Mouse (Mus musculus) lung, embryonic 15.5 days (tissue): ENCODE measurements around the gene 4930415O20Rik. TPM values are rescaled to one million over a fixed set of nuclear protein-coding genes. Genes with fewer than 3 reads are reported as not detected.

ENCODE experiments used
- ATAC-seq: fragments of 200-750 bp; cut with Nextera tagmentation; 2 replicates; pipeline ENCODE4 v1.8.0; 2017; ENCODE audit warnings: moderate number of reproducible peaks, borderline replicate concordance; ENCODE audit not compliant: low FRiP score, low TSS enrichment; ENCODE audit errors: extremely low read depth
- H3K27ac ChIP-seq: fragments of 300-500 bp; sonication (generic); 2 replicates; pipeline ENCODE4 v1.5.1; 2015; ENCODE audit warnings: moderate library complexity, mild to moderate bottlenecking, inconsistent platforms
- H3K27me3 ChIP-seq: fragments of 300-500 bp; sonication (generic); 2 replicates; pipeline ENCODE4 v1.6.1; 2015; ENCODE audit warnings: inconsistent platforms
- H3K36me3 ChIP-seq: fragments of 300-500 bp; sonication (generic); 2 replicates; pipeline ENCODE4 v1.6.1; 2015; ENCODE audit warnings: inconsistent platforms
- H3K4me1 ChIP-seq: fragments of 300-500 bp; sonication (generic); 2 replicates; pipeline ENCODE4 v1.6.1; 2015; ENCODE audit warnings: inconsistent platforms
- H3K4me2 ChIP-seq: fragments of 300-500 bp; sonication (generic); 2 replicates; pipeline ENCODE4 v1.6.1; 2015; ENCODE audit warnings: inconsistent platforms, mild to moderate bottlenecking, moderate library complexity
- H3K4me3 ChIP-seq: fragments of 300-500 bp; sonication (generic); 2 replicates; pipeline ENCODE4 v1.5.1; 2015; ENCODE audit warnings: mild to moderate bottlenecking, inconsistent platforms
- H3K9ac ChIP-seq: fragments of 300-500 bp; sonication (generic); 2 replicates; pipeline ENCODE4 v1.6.1; 2015; ENCODE audit warnings: inconsistent platforms
- H3K9me3 ChIP-seq: fragments of 300-500 bp; sonication (generic); 2 replicates; pipeline ENCODE4 v1.6.1; 2016; ENCODE audit warnings: inconsistent platforms
- WGBS: fragments of 180-500 bp; shearing (Covaris S2); methylation state at CpG from one replicate; pipeline ENCODE4 v1.1.7; 2015; 5-methylcytosine and 5-hydroxymethylcytosine counted together
- polyA plus RNA-seq: library from polyadenylated mRNA; unstranded; fragments of >200 nt; fragmentation: Nextera tagmentation; extraction: Ambion mirVana; gene quantifications from 2 replicates; pipeline ENCODE4 v1.2.1, GENCODE M21; 2015

Gene 4930415O20Rik
- polyA plus RNA-seq, 1 experiment from 2014 or later: not detected

- Histone ChIP-seq H3K27me3 (peaks cover 38% of the 10 kb centered on the region), H3K27ac (no peak overlapping the region), H3K4me1 (peaks cover 45% of the 10 kb centered on the region), H3K36me3 (0 out of 2 replicates have a peak, but pooled peaks cover 5% of the 10 kb centered on the region), H3K9ac (no peak overlapping the region), H3K4me2 (peak overlapping the region; percentile 95; the same call in 1 of the 2 replicates), H3K4me3 (0 out of 2 replicates have a peak overlapping the region, but pooled peaks have one; percentile 88), H3K9me3 (no peaks in the 10 kb centered on the region)
- ATAC-seq: no peak
- 51% methylated on average over 5 of the region's 5 CpGs for WGBS
Measured at GRCm38 (mm10) chr15:98636517-98636916, 65.7 kb downstream of the 4930415O20Rik start.

DNA sequence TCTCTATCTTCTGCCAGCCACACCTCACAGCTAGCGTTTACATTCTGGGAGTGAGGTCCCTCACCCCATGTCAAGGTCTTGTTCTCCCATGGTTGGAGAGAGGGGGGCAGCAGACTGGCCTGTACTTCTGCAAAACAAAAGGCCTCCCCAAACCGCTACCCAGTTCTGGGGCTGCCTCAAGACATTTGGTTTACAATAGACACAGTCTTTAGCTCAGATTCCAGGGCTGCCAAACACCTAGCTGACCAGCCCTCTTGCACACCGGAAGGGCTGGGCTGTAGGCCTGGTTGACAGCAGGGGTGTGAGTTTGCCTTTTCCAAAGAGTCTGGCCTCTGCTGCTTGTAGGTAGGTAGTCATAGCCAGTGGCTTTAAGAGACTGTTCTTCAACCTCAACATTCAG, 66.4 kb downstream of the 4930415O20Rik start:
- ATAC-seq: no peak
- 56% methylated on average over 3 of the region's 3 CpGs for WGBS

More for the DNA sequence above, 66.4 kb downstream of the 4930415O20Rik start:
- no peak overlapping the region for H3K9ac ChIP-seq
- H3K4me2 ChIP-seq: no peak overlapping the region
- H3K36me3 ChIP-seq: peaks cover 10% of the 10 kb centered on the region
- H3K27ac ChIP-seq: no peak overlapping the region
- H3K4me1 ChIP-seq: peaks cover 39% of the 10 kb centered on the region
- H3K27me3 ChIP-seq: peaks cover 34% of the 10 kb centered on the region
- no peak overlapping the region for H3K4me3 ChIP-seq
- no peaks in the 10 kb centered on the region for H3K9me3 ChIP-seq

Other genes starting within 250 kb of the 4930415O20Rik start
- not detected in 2 replicates for gene Olfr284, start 230.0 kb upstream of the 4930415O20Rik start, polyA plus RNA-seq
- gene Olfr283, start 190.1 kb upstream of the 4930415O20Rik start, polyA plus RNA-seq: not detected in 2 replicates
- not detected in 2 replicates for gene Olfr282, start 139.8 kb upstream of the 4930415O20Rik start, polyA plus RNA-seq
- gene Olfr281, start 118.4 kb upstream of the 4930415O20Rik start, polyA plus RNA-seq: not detected in 2 replicates
- gene OR5BS1P, start 101.1 kb upstream of the 4930415O20Rik start, polyA plus RNA-seq: not detected in 2 replicates
- 0.21 and 0.40 TPM in 2 replicates for gene Lalba, start 88.3 kb upstream of the 4930415O20Rik start, polyA plus RNA-seq
- gene Olfr279, start 78.6 kb upstream of the 4930415O20Rik start, polyA plus RNA-seq: not detected in 2 replicates
- 112 TPM in 2 replicates for gene Kansl2, start 36.7 kb upstream of the 4930415O20Rik start, polyA plus RNA-seq
- gene Ccnt1, start 81 bp upstream of the 4930415O20Rik start, polyA plus RNA-seq: 51.4 and 56.3 TPM in 2 replicates
- gene Adcy6, start 39.1 kb downstream of the 4930415O20Rik start, polyA plus RNA-seq: 22.4 and 23.2 TPM in 2 replicates
- 26.7 and 27.2 TPM in 2 replicates for gene Cacnb3, start 59.8 kb downstream of the 4930415O20Rik start, polyA plus RNA-seq
- gene Ddx23, start 91.9 kb downstream of the 4930415O20Rik start, polyA plus RNA-seq: 22.5 and 22.9 TPM in 2 replicates
- gene Rnd1, start 106.5 kb downstream of the 4930415O20Rik start, polyA plus RNA-seq: 0.63 and 0.92 TPM in 2 replicates
- gene Ccdc65, start 137.2 kb downstream of the 4930415O20Rik start, polyA plus RNA-seq: 2.1 and 2.8 TPM in 2 replicates
- 30.0 and 32.6 TPM in 2 replicates for gene Fkbp11, start 157.2 kb downstream of the 4930415O20Rik start, polyA plus RNA-seq
- gene Arf3, start 192.2 kb downstream of the 4930415O20Rik start, polyA plus RNA-seq: 45.7 and 45.8 TPM in 2 replicates
- 0.10 TPM in 1 of 2 replicates, not detected in the other for gene Wnt10b, start 207.1 kb downstream of the 4930415O20Rik start, polyA plus RNA-seq
- gene Wnt1, start 218.9 kb downstream of the 4930415O20Rik start, polyA plus RNA-seq: not detected in 2 replicates
- 0.04 TPM in 1 of 2 replicates, not detected in the other for gene Ddn, start 238.5 kb downstream of the 4930415O20Rik start, polyA plus RNA-seq